Mouse (Mus musculus) liver, embryonic 14.5 days (tissue): ENCODE results near the gene Rrp7a.

Experiments used
- CTCF ChIP-seq: IDR thresholded peaks from 2 replicates; pipeline ENCODE4 v1.5.1; 2016; ENCODE audit warnings: antibody characterized with exemption, low read depth, control low read depth
- EP300 ChIP-seq: IDR thresholded peaks from 2 replicates; pipeline ENCODE4 v1.6.1; 2016; ENCODE audit warnings: antibody characterized with exemption, low read depth

- TF ChIP-seq CTCF (no peak), EP300 (no peak)
Observed at GRCm38 (mm10) chr15:83129530-83130231, 7.1 kb upstream of the Rrp7a start.
